Comparison of ENCODE assay signal across 8 mouse cellular contexts in the genomic region with DNA sequence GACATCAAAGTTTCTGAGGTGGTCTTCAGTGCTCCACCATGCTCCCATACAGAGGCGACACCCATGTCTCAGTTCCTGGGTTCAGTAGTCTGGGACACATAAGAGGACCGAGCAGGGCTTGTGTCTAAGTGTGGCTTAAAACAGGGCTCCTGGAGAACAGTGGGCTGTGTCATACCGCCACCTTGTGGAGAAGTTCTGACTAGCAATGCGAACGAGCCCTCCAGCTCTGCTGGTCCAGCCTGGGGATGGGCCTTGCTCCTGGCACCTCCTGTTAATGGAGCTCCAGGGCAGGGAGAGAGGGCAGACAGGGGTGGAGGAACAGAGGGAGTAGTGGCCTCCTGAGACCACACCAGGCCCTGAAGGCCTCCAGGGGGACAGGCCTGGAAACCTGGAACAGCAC. TPM values are rescaled to one million over a fixed set of nuclear protein-coding genes. Genes with fewer than 3 reads are reported as not detected.
DNase-seq lines count a peak whose midpoint lies in the region; ATAC-seq and TF ChIP-seq lines count a peak whose summit lies in the region.

No protein-coding gene starts in this region.

- H3K9ac ChIP-seq in forebrain, postnatal 0 days: no peak overlapping the region
- no peak overlapping the region for H3K9ac ChIP-seq in hindbrain, embryonic 11.5 days (ENCODE audit: low read depth, low read length)

- H3K27me3 ChIP-seq in forebrain, postnatal 0 days (ENCODE audit: insufficient read depth, low read length): no peaks in the 10 kb centered on the region
- H3K27me3 ChIP-seq in hindbrain, embryonic 11.5 days (ENCODE audit: control insufficient read depth, insufficient read depth, low read length): no peaks in the 10 kb centered on the region

- H3K27ac ChIP-seq in forebrain, postnatal 0 days (ENCODE audit: low read depth, low read length): no peak overlapping the region
- no peak overlapping the region for H3K27ac ChIP-seq in hindbrain, embryonic 11.5 days (ENCODE audit: low read depth, low read length)

- H3K4me2 ChIP-seq in forebrain, postnatal 0 days (ENCODE audit: low read depth): no peak overlapping the region
- no peak overlapping the region for H3K4me2 ChIP-seq in hindbrain, embryonic 11.5 days (replicated peaks; ENCODE audit: low read depth, low read length)

- under 1% methylated on average over 5 of the region's 5 CpGs for WGBS in forebrain, postnatal 0 days
- WGBS in hindbrain, embryonic 11.5 days: 3% methylated on average over 5 of the region's 5 CpGs

- H3K9me3 ChIP-seq in forebrain, postnatal 0 days (ENCODE audit: low read length): no peaks in the 10 kb centered on the region
- H3K9me3 ChIP-seq in hindbrain, embryonic 11.5 days (ENCODE audit: control insufficient read depth, low read length): no peaks in the 10 kb centered on the region

- peak; percentile 83 for DNase-seq in MN1 (ENCODE audit: low spot score)
- DNase-seq in cerebellum, adult 18-20 months: peak; percentile 84 to 88
- DNase-seq in forebrain, postnatal 0 days: peak; percentile 93
- peak; percentile 94 for DNase-seq in hindbrain, embryonic 11.5 days (ENCODE audit: low spot score)
- DNase-seq in layer of hippocampus, adult 9-10 months (ENCODE audit: low spot score): peak; percentile 83
- DNase-seq in lung, postnatal 10 days: peak; percentile 91
- DNase-seq in retina, adult 2 months (ENCODE audit: low read depth, low spot score): peak; percentile 61
- peak; percentile 79 for DNase-seq in thymus, postnatal 14 days

- no peak overlapping the region for H3K4me3 ChIP-seq in forebrain, postnatal 0 days (ENCODE audit: low read depth, low read length)
- no peak overlapping the region for H3K4me3 ChIP-seq in hindbrain, embryonic 11.5 days (ENCODE audit: low read depth, low read length)

- no peaks in the 10 kb centered on the region; the same call in 1 of the 2 replicates for H3K4me1 ChIP-seq in forebrain, postnatal 0 days (ENCODE audit: insufficient read depth)
- H3K4me1 ChIP-seq in hindbrain, embryonic 11.5 days (replicated peaks; ENCODE audit: control insufficient read depth, insufficient read depth, low read length): no peaks in the 10 kb centered on the region

- TF ChIP-seq CTCF in forebrain, postnatal 0 days (IDR thresholded peaks at IDR 0.05; ENCODE audit: low read depth): peak; percentile 99

- no peaks in the 10 kb centered on the region for H3K36me3 ChIP-seq in forebrain, postnatal 0 days (ENCODE audit: insufficient read depth)
- no peaks in the 10 kb centered on the region for H3K36me3 ChIP-seq in hindbrain, embryonic 11.5 days (ENCODE audit: control insufficient read depth, insufficient read depth, low read length)

- ATAC-seq in forebrain, postnatal 0 days: peak; percentile 92
- 0 out of 2 replicates have a peak, but pooled peaks have one; percentile 30 for ATAC-seq in hindbrain, embryonic 11.5 days (ENCODE audit: low FRiP score)

RNA-seq across cellular contexts. Expression of a gene that starts 11.8 kb away (rescaled TPM):
- total RNA-seq in forebrain, postnatal 0 days (2014; rRNA removed): 0.38 and 2.9 TPM in 2 replicates
- polyA plus RNA-seq in forebrain, postnatal 0 days (2015; fragmentation: Nextera tagmentation; extraction: Ambion mirVana): 1.7 TPM in 2 replicates
- polyA plus RNA-seq in hindbrain, embryonic 11.5 days (2014; fragmentation: Nextera tagmentation; extraction: Ambion mirVana): 0.77 and 1.2 TPM in 2 replicates

RNA-seq across cellular contexts. Expression of a gene that starts 39.0 kb away (rescaled TPM):
- total RNA-seq in forebrain, postnatal 0 days (2014; rRNA removed): 44.0 and 52.4 TPM in 2 replicates
- 16.2 and 16.7 TPM in 2 replicates for polyA plus RNA-seq in forebrain, postnatal 0 days (2015; fragmentation: Nextera tagmentation; extraction: Ambion mirVana)
- polyA plus RNA-seq in hindbrain, embryonic 11.5 days (2014; fragmentation: Nextera tagmentation; extraction: Ambion mirVana): 13.7 and 17.4 TPM in 2 replicates

RNA-seq across cellular contexts. Expression of a gene that starts 51.7 kb away (rescaled TPM):
- 0.43 TPM in 1 of 2 replicates, not detected in the other for total RNA-seq in forebrain, postnatal 0 days (2014; rRNA removed)
- 0.08 and 0.16 TPM in 2 replicates for polyA plus RNA-seq in forebrain, postnatal 0 days (2015; fragmentation: Nextera tagmentation; extraction: Ambion mirVana)
- not detected in 2 replicates for polyA plus RNA-seq in hindbrain, embryonic 11.5 days (2014; fragmentation: Nextera tagmentation; extraction: Ambion mirVana)
